Mouse (Mus musculus) heart, adult 2 months (tissue): Measurements from ENCODE around the gene Tmem203.

Experiments
- CTCF ChIP-seq: fragments of 200-600 bp; IDR thresholded peaks from 2 replicates; pipeline ENCODE4 v1.8.1; 2022; ENCODE audit warnings: antibody characterized with exemption, mild to moderate bottlenecking, moderate library complexity
- POLR2A ChIP-seq: fragments of 200-500 bp; IDR thresholded peaks from 2 replicates; pipeline ENCODE4 v1.6.1; 2011; ENCODE audit warnings: mild to moderate bottlenecking, low read depth, low read length, control low read depth; ENCODE audit not compliant: insufficient read depth

GRCm38 (mm10) chr2:25303452-25303851 lies 48.2 kb downstream of the Tmem203 start:
- TF ChIP-seq CTCF (no peak), POLR2A (no peak)
